Mouse (Mus musculus) neutrophil, adult 5-6 weeks (primary cell): ENCODE measurements around the gene Dab1. TPM values are rescaled to one million over a fixed set of nuclear protein-coding genes. Genes with fewer than 3 reads are reported as not detected.

Experiments used
- ATAC-seq: fragments of 151-379, 151-347 bp; 2 replicates; pipeline ENCODE4 v1.8.0; 2017; ENCODE audit warnings: mild to moderate bottlenecking, moderate TSS enrichment; ENCODE audit not compliant: insufficient number of reproducible peaks, poor library complexity, low FRiP score, severe bottlenecking; ENCODE audit errors: extremely low read depth
- total RNA-seq: library from RNA; stranded (forward); fragments of 200-1000 nt; gene quantifications from 2 replicates; pipeline ENCODE4 v1.2.3, GENCODE M21; 2017

Gene Dab1
- total RNA-seq, 1 experiment from 2014 or later: not detected

GRCm38 (mm10) chr4:103783561-103784247, 164.5 kb downstream of the Dab1 start:
- ATAC-seq: no peak

GRCm38 (mm10) chr4:103793589-103794312, 174.6 kb downstream of the Dab1 start:
- no peak for ATAC-seq

DNA sequence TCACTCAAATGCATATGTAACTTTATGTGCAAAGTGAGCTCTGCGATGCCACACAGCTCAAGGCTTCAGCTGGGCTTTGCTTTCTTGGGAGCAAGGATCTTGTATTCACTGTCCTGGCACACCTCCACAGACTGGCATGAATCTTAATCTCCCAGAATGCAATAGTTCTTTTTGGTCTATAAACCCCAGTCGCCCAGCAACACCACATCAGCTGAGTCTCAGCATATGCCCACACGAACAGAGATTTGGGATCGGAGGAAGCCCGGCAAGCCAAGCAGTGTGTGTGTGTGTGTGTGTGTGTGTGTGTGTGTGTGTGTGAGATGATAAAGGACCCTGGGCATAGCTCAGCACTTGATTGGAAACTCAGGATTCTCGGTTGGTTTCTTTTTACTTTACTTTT, 177.3 kb downstream of the Dab1 start:
- ATAC-seq: no peak

- no peak for ATAC-seq
These were observed 183.3 kb downstream of the Dab1 start for GRCm38 (mm10) chr4:103802439-103802838.

- no peak for ATAC-seq
These were observed 185.3 kb downstream of the Dab1 start for GRCm38 (mm10) chr4:103804461-103804860.

GRCm38 (mm10) chr4:103822669-103823068, 203.5 kb downstream of the Dab1 start:
- no peak for ATAC-seq

GRCm38 (mm10) chr4:103838377-103838776, 219.2 kb downstream of the Dab1 start:
- ATAC-seq: no peak

DNA sequence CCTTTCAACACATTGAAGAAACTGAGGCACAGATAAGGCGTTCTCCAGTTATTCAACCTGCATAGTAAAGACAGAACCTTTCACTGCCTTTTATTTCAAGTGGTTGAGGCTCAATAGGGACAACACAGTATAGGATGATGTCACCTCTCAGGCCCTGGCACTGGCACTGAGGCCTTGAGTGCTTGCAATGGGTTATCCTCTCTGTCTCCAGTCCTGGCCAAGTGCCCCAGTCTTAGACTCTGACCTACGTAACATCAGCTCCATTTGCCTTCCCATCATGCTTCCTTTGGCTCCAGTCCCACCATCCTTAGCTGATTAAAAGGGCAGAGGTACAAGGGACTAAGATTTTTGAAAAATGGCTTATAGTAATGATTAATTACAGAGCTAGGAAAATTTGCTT, 220.4 kb downstream of the Dab1 start:
- ATAC-seq: no peak

DNA sequence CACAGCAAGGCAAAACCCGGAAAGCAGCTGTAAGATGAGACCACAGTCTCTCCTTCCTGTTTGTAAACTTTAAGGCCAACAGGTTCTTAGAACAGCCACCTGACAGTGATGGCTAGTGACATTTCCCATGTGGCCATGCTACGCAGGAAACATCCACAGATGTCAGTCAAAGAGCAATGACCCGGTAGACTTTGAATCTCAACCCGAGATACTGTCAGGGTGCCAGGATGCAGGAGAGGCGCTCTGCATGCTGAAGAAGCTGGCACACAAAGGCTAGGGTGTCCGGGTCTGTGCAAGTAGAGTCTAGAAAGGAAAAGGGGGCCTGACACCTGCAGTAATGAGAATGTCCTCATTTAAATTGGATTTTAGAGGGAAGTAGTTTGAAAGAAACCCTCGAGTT, 222.0 kb downstream of the Dab1 start:
- no peak for ATAC-seq

DNA sequence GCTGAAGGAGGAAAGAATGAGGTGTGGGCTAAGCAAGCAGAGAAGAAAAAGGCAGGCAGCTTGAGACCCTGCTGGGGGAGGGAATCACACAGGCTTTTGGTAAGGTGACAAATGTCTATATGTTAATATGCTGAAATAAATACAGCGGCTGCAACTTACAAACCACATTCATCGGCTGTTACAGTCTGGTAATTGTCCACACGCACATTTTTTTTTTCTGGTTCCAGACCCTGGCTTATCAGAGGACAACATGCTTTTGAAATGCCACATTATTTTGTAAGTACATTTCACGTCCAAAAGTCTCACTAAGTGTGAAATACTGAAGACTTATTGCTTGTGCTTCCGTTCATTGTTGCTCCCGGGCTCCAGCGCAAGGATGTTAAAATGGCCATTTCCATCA, 225.5 kb downstream of the Dab1 start:
- ATAC-seq: no peak

DNA sequence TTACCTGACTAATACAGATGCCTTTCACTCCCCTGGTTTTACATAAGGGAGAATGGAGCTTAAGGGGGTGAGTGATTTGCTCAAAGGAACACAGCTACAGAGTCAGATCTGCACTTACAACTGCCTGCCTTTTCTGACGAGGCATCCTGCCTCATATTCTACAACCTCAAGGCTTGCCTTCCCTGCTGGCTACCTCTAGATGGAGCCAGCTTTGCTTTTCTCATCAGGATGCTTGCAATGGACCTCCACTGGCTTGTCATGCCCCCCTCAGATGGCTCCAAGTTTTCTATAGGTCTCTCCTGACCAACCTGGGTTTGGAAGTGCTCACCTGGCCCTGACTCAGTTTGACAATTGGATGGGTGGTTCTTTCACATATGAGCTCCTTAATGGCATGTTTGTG, 238.0 kb downstream of the Dab1 start:
- no peak for ATAC-seq

- ATAC-seq: no peak
These were observed 256.4 kb downstream of the Dab1 start for GRCm38 (mm10) chr4:103875564-103875963.

GRCm38 (mm10) chr4:103878841-103879240, 259.7 kb downstream of the Dab1 start:
- no peak for ATAC-seq

DNA sequence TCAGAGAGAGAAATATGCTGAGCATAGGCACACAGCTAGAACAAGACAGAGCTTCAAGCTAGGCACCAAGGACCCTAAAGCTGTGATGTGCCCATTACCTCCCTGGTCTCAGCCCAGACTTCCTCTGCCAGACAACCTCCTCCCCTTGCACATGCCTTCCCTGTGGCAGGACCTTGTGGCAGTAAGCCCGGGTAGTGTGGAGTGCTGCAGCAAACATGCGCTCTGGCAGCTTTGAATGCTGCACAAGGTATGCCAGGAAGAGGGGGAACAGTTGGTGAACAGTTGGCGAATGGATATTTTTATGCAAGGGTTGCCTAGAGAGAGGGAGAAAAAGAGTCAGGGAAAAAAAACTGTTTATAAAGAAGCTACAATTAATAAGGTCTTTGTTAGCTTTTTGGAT, 262.5 kb downstream of the Dab1 start:
- no peak for ATAC-seq

DNA sequence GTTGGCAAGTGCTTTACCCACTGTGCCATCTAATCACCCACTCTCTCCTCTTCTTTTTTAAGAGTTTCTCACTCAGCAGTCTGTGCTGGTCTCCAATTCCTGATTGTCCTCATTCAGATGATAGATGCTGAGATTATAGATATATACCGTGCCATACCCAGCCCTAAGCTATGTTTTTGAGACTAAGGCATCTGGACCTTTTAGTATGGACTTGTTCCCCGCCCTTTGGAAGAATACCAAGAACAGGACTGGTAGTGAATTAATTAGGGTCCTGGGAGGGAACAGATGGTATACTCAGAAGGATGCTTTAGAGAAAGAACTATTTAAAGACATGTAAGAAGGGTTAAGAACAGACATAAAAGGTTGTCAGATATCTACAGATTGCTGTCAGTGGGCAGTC, 268.9 kb downstream of the Dab1 start:
- ATAC-seq: no peak

- no peak for ATAC-seq
These were observed 270.0 kb downstream of the Dab1 start for GRCm38 (mm10) chr4:103889110-103889509.

DNA sequence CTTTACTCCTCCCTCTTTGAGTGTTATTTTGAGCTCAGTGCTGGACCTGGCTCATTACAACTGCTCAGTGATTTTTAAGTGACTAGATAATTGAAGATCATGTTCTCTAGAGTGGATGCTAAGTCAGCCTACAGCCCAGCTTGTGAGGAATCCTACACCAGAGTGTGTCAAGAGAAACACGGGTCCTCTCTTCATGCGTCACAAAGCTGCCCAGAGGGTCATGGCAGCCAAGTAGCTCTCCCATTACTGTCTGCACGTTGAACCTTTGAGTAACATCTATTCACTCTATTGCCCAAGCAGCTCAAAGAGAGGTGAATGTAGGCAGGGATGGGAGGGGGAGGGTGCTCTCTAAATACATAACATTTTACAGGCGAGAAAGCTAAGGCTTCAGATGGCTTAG, 277.6 kb downstream of the Dab1 start:
- ATAC-seq: no peak

DNA sequence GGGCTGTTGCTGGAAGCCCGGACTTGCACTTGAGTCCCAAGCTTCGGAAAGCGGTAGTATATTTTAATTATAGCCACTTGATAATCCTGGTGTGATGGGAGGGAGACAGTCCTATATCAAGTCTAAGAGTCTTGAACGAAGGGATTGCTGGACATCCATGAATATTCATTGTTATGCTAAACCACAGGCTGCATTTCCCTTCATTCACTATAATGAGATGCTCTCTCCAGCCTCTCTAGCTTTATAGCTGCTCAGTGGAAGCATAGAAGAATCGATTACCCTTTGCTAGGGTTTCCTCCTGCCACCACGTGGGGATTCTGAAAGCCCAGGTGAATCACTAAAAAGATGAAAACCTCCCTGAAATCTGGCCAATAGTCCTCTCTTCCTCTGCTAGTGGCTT, 278.5 kb downstream of the Dab1 start:
- no peak for ATAC-seq

DNA sequence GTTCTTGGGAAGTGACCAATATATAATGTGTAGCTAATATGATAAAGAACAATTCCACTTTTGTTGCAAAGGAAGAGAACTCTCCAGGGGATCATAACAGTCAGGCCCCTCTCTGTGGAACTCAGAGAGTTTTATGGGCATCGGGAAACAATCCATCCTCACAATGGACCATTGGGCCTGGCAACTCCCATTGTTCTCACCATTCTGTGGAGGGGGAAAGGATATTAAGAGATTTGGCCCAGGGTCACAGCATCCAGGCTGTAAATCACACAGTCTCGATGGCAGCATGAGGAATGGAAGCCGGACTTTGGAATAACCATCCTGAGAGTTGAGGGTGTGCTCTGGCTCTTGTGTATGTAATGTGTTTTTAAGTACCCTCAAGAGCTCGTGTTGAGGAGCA, 292.3 kb downstream of the Dab1 start:
- no peak for ATAC-seq

- no peak for ATAC-seq
These were observed 292.9 kb downstream of the Dab1 start for GRCm38 (mm10) chr4:103912071-103912470.
